Mouse (Mus musculus): ENCODE measurements around the gene Pam16. TPM values are rescaled to one million over a fixed set of nuclear protein-coding genes. Genes with fewer than 3 reads are reported as not detected.
A peak's percentile ranks its signal among the peaks of the same experiment; 100 is the strongest.

Gene Pam16
- polyA plus RNA-seq, 1 experiment from 2014 or later, result 94.7 TPM

- WGBS, result 86% methylated on average over 6 of the region's 6 CpGs
- H3K36me3 ChIP-seq (replicated peaks), result peaks cover 24% of the 10 kb centered on the region
- peaks cover 82% of the 10 kb centered on the region for H3K4me1 ChIP-seq
- H3K27ac ChIP-seq, result peak overlapping the region; percentile 87
- H3K9me3 ChIP-seq, result no peaks in the 10 kb centered on the region
- peak overlapping the region; percentile 78; the same call in 1 of the 2 replicates for H3K4me3 ChIP-seq
- H3K27me3 ChIP-seq (ENCODE audit: poor library complexity, severe bottlenecking), result no peaks in the 10 kb centered on the region
- no peak for DNase-seq (ENCODE audit: extremely low spot score, low spot score)
These were observed 18.1 kb upstream of the Pam16 start for GRCm38 (mm10) chr16:4642937-4643336.

- H3K27ac ChIP-seq, result peak overlapping the region; percentile 87
- peaks cover 74% of the 10 kb centered on the region for H3K4me1 ChIP-seq
- no peaks in the 10 kb centered on the region for H3K27me3 ChIP-seq (ENCODE audit: poor library complexity, severe bottlenecking)
- DNase-seq (ENCODE audit: extremely low spot score, low spot score), result peak; percentile 51
- peak overlapping the region; percentile 78 for H3K4me3 ChIP-seq
- no peaks in the 10 kb centered on the region for H3K9me3 ChIP-seq
- peaks cover 20% of the 10 kb centered on the region for H3K36me3 ChIP-seq (replicated peaks)
- 38% methylated on average over 13 of the region's 13 CpGs for WGBS
These were observed 17.4 kb upstream of the Pam16 start for GRCm38 (mm10) chr16:4642190-4642589.

- no peaks in the 10 kb centered on the region for H3K27me3 ChIP-seq (ENCODE audit: poor library complexity, severe bottlenecking)
- H3K27ac ChIP-seq, result peak overlapping the region; percentile 87
- peak overlapping the region; percentile 78 for H3K4me3 ChIP-seq
- peaks cover 20% of the 10 kb centered on the region for H3K36me3 ChIP-seq (replicated peaks)
- 52% methylated on average over 3 of the region's 3 CpGs for WGBS
- DNase-seq (ENCODE audit: extremely low spot score, low spot score), result no peak
- no peaks in the 10 kb centered on the region for H3K9me3 ChIP-seq
- H3K4me1 ChIP-seq, result peaks cover 65% of the 10 kb centered on the region
These were observed 16.5 kb upstream of the Pam16 start for GRCm38 (mm10) chr16:4641119-4641838.

GRCm38 (mm10) chr16:4640267-4641005, 15.6 kb upstream of the Pam16 start:
- no peak for DNase-seq (ENCODE audit: extremely low spot score, low spot score)
- Histone ChIP-seq H3K27me3 (ENCODE audit: poor library complexity, severe bottlenecking) (no peaks in the 10 kb centered on the region), H3K4me3 (peak overlapping the region; percentile 78), H3K27ac (peak overlapping the region; percentile 87), H3K36me3 (replicated peaks) (peaks cover 14% of the 10 kb centered on the region), H3K9me3 (no peaks in the 10 kb centered on the region), H3K4me1 (peaks cover 59% of the 10 kb centered on the region)
- 15% methylated on average over 17 of the region's 17 CpGs for WGBS

GRCm38 (mm10) chr16:4639831-4640237, 15.0 kb upstream of the Pam16 start, which contains the start of the genes Vasn and Dnaja3:
Gene Vasn, plus strand, starts transcription at chr16:4639941.
Gene Dnaja3, plus strand, starts transcription at chr16:4639989.
- peak within 1 kb of the TSS; percentile 78 for H3K4me3 ChIP-seq
- peak; percentile 88 for DNase-seq (ENCODE audit: extremely low spot score, low spot score)
- no peaks in the 10 kb centered on the region for H3K27me3 ChIP-seq (ENCODE audit: poor library complexity, severe bottlenecking)
- no peaks in the 10 kb centered on the region for H3K9me3 ChIP-seq
- peaks cover 58% of the 10 kb centered on the region for H3K4me1 ChIP-seq
- 2% methylated on average over 22 of the region's 22 CpGs for WGBS
- peaks cover 14% of the 10 kb centered on the region for H3K36me3 ChIP-seq (replicated peaks)
- peak within 1 kb of the TSS; percentile 87 for H3K27ac ChIP-seq

GRCm38 (mm10) chr16:4638891-4639390, 14.2 kb upstream of the Pam16 start:
- Histone ChIP-seq H3K4me3 (no peak overlapping the region), H3K27me3 (ENCODE audit: poor library complexity, severe bottlenecking) (no peaks in the 10 kb centered on the region), H3K9me3 (no peaks in the 10 kb centered on the region), H3K36me3 (replicated peaks) (peaks cover 12% of the 10 kb centered on the region), H3K27ac (no peak overlapping the region), H3K4me1 (peaks cover 49% of the 10 kb centered on the region)
- DNase-seq (ENCODE audit: extremely low spot score, low spot score), result no peak
- WGBS, result 88% methylated on average over 3 of the region's 3 CpGs

GRCm38 (mm10) chr16:4635760-4636159, 11.0 kb upstream of the Pam16 start:
- Histone ChIP-seq H3K4me1 (peaks cover 18% of the 10 kb centered on the region), H3K27ac (0 out of 2 replicates have a peak overlapping the region, but pooled peaks have one; percentile 9), H3K9me3 (no peaks in the 10 kb centered on the region), H3K27me3 (ENCODE audit: poor library complexity, severe bottlenecking) (no peaks in the 10 kb centered on the region), H3K4me3 (no peak overlapping the region), H3K36me3 (replicated peaks) (peaks cover 19% of the 10 kb centered on the region)
- DNase-seq (ENCODE audit: extremely low spot score, low spot score), result no peak
- 73% methylated on average over 4 of the region's 4 CpGs for WGBS

GRCm38 (mm10) chr16:4634681-4635080, 9.9 kb upstream of the Pam16 start:
- no peak for DNase-seq (ENCODE audit: extremely low spot score, low spot score)
- Histone ChIP-seq H3K36me3 (replicated peaks) (peaks cover 19% of the 10 kb centered on the region), H3K9me3 (no peaks in the 10 kb centered on the region), H3K27ac (no peak overlapping the region), H3K4me1 (peaks cover 7% of the 10 kb centered on the region), H3K27me3 (ENCODE audit: poor library complexity, severe bottlenecking) (no peaks in the 10 kb centered on the region), H3K4me3 (no peak overlapping the region)
- WGBS, result 87% methylated on average over 9 of the region's 9 CpGs

GRCm38 (mm10) chr16:4633661-4634060, 8.9 kb upstream of the Pam16 start:
- Histone ChIP-seq H3K4me3 (no peak overlapping the region), H3K36me3 (replicated peaks) (peaks cover 19% of the 10 kb centered on the region), H3K9me3 (no peaks in the 10 kb centered on the region), H3K4me1 (no peaks in the 10 kb centered on the region), H3K27me3 (ENCODE audit: poor library complexity, severe bottlenecking) (no peaks in the 10 kb centered on the region), H3K27ac (peak overlapping the region; percentile 25; the same call in 1 of the 2 replicates)
- DNase-seq (ENCODE audit: extremely low spot score, low spot score), result no peak
- 94% methylated on average over 3 of the region's 3 CpGs for WGBS

GRCm38 (mm10) chr16:4632050-4632449, 7.3 kb upstream of the Pam16 start:
- DNase-seq (ENCODE audit: extremely low spot score, low spot score), result no peak
- H3K36me3 ChIP-seq (replicated peaks), result peaks cover 24% of the 10 kb centered on the region
- H3K9me3 ChIP-seq, result no peaks in the 10 kb centered on the region
- H3K27ac ChIP-seq, result no peak overlapping the region
- H3K4me3 ChIP-seq, result no peak overlapping the region
- H3K4me1 ChIP-seq, result no peaks in the 10 kb centered on the region
- H3K27me3 ChIP-seq (ENCODE audit: poor library complexity, severe bottlenecking), result no peaks in the 10 kb centered on the region
- 45% methylated on average over 7 of the region's 7 CpGs for WGBS

GRCm38 (mm10) chr16:4629950-4630349, 5.2 kb upstream of the Pam16 start:
- Histone ChIP-seq H3K27me3 (ENCODE audit: poor library complexity, severe bottlenecking) (no peaks in the 10 kb centered on the region), H3K27ac (no peak overlapping the region), H3K4me3 (no peak overlapping the region), H3K4me1 (peaks cover 5% of the 10 kb centered on the region), H3K36me3 (replicated peaks) (peaks cover 26% of the 10 kb centered on the region), H3K9me3 (no peaks in the 10 kb centered on the region)
- 24% methylated on average over 6 of the region's 6 CpGs for WGBS
- peak; percentile 83 for DNase-seq (ENCODE audit: extremely low spot score, low spot score)

- WGBS, result 92% methylated on average over 9 of the region's 9 CpGs
- Histone ChIP-seq H3K36me3 (replicated peaks) (peaks cover 22% of the 10 kb centered on the region), H3K9me3 (no peaks in the 10 kb centered on the region), H3K4me1 (peaks cover 11% of the 10 kb centered on the region), H3K27ac (no peak overlapping the region), H3K27me3 (ENCODE audit: poor library complexity, severe bottlenecking) (no peaks in the 10 kb centered on the region), H3K4me3 (no peak overlapping the region)
- DNase-seq (ENCODE audit: extremely low spot score, low spot score), result no peak
These were observed 4.2 kb upstream of the Pam16 start for GRCm38 (mm10) chr16:4628898-4629419.
